Mouse (Mus musculus) bone marrow, adult 2 months (tissue): ENCODE measurements around the gene Sap25.

Source experiments
- CTCF ChIP-seq: fragments of 200-500 bp; IDR thresholded peaks from 2 replicates; pipeline ENCODE4 v1.5.1; 2011; ENCODE audit warnings: low read length, control low read depth; ENCODE audit not compliant: control insufficient read depth, insufficient read depth
- POLR2A ChIP-seq: fragments of 200-500 bp; IDR thresholded peaks from 2 replicates; pipeline ENCODE4 v1.6.1; 2011; ENCODE audit warnings: low read depth, mild to moderate bottlenecking, control low read depth, low read length, borderline replicate concordance; ENCODE audit not compliant: control insufficient read depth

GRCm38 (mm10) chr5:137611245-137611602 is 29.9 kb upstream of the Sap25 start:
- no peak for TF ChIP-seq CTCF
- no peak for TF ChIP-seq POLR2A
